Mouse (Mus musculus): Measurements from ENCODE around the gene Kcnk4.
"Not testable (repeated sequence)": the region's sequence is repeated elsewhere in the genome, so short reads cannot be mapped to it uniquely, and the experiment has no call there.

Kcnk4 gene

GRCm38 (mm10) chr19:6916496-6916895 lies 17.8 kb downstream of the Kcnk4 start:
- no peak for DNase-seq (ENCODE audit: low spot score in 2 of 2)

- no peak for DNase-seq (ENCODE audit: low spot score in 2 of 2)
Observed at GRCm38 (mm10) chr19:6915276-6915675, 19.0 kb downstream of the Kcnk4 start.

GRCm38 (mm10) chr19:6914540-6914939 lies 19.8 kb downstream of the Kcnk4 start:
- DNase-seq (ENCODE audit: low spot score in 2 of 2) = no peak

DNA sequence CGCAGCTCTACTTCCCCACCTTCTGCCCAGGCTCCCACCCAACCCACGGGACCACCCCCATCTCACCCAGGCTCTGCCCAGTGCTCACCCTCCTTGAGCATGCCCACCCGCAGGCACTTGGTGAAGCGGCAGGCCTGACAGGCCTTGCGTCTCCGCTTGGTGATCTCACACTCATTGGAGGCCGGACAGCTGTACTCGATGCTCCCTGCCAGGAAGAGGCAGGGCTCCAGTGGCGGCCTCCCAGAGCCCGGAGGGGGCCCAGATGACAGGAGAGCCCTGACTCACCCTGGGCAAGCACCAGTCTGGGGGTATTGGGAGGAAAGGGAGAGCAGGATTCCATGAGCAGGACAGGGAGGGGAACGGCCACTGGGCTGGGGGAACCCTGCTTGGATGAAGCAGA lies 20.3 kb downstream of the Kcnk4 start:
- no peak for DNase-seq (ENCODE audit: low spot score in 2 of 2)

DNA sequence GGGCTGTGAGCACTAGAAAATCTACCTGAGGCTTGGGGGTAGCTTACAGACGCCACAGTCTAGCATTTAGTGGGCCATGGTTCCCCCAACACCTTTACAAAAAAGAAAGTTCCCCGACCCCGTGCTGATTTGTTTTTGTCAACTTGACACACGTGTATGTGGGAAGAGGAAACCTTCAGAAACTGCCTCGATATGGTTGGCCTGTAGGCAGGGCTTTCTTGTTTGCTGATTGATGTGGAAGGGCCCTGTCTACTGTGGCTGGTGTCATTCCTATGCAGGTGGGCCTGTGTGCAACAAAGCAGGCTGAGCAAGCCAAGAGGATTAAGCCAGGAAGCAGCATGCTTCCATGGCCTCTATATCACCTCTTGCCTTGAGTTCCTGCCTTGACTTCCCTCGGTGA lies 21.3 kb downstream of the Kcnk4 start:
- no peak for DNase-seq (ENCODE audit: low spot score in 2 of 2)

DNA sequence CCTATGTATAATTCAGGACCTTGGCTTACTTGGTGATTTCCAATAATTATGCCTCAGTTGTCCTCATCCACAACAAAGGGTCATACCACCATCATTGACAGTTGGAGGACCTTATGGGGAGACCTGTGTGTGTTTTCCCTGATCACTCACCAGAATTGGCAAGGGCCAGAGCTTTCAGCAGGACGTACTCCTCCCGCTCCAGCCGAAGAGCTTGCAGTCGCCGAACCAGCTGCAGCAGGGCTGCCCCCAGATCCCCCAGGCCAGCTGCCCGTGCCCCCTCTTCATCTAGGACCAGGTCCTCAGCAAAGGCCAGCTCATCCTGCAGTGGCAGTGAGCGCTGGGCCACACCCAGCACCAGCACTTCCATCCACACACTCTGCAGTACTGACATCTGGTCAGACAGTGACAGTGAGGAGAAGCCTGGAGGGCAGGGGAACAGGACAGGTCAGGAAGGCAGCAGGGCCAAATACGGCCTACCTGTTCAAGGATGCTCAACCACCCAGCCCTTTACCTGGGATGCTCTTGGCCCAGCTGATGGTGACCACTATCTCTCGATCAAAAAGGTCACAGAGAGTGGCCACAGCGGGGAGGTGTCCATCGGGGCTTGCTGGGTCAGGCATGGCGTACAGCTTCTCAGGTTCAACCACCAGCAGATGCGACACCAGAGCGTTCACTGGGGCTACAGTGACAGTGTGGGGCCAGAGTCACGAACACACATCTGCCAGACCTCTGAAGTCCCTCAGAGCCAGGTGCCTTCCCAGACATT lies 21.9 kb downstream of the Kcnk4 start:
- no peak for DNase-seq (ENCODE audit: low spot score in 2 of 2)

DNA sequence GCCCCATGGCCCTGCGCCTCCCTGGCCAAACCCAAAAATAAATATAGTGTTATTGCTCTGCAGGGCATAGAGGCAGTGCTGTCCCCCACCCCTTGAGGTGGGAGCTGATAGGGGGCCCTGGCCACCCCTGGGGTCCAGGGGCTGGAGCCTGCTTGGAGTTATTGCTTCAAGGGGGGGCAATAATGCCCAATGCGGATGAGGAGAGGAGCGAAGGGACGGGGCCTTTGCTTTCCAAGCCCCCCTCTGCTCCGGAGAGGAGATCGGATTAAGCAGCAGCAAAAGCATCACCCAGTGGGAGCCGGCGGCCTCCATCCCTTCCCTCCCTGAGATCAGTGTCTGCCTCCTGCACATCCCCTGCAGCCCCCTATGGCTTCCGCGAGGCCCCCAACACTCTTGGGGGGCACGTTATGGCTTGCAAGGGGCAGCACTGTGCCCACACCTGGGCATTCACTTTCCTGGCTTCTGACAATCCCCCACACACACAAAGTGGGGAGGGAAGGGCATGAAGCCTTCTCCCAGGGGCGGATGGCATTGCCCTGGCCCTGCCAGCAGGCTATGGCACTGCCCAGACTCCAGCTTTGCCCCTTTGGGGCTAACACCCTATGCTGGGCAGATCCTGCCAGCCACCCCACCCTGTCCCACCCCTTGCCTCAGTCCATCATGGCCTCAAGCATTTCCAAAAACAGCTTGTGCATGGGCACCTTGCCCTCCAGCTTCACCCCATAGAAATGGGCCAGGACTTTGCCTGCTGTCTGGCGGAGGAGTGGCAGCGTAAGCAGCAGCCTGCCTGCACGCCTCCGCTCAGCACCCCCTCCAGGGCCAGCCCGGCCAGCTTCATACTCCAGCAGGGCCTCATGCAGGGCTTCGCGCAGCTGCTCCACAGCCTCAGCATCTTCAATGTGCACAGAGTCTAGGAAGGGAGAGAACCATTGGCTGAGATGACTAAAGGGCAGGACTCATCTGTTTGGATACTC lies 22.9 kb downstream of the Kcnk4 start:
- DNase-seq (ENCODE audit: low spot score in 2 of 2) = no peak

GRCm38 (mm10) chr19:6910306-6910705 lies 24.0 kb downstream of the Kcnk4 start:
- DNase-seq (ENCODE audit: low spot score in 2 of 2) = peak in 1 of 2 experiments; percentile 35

DNA sequence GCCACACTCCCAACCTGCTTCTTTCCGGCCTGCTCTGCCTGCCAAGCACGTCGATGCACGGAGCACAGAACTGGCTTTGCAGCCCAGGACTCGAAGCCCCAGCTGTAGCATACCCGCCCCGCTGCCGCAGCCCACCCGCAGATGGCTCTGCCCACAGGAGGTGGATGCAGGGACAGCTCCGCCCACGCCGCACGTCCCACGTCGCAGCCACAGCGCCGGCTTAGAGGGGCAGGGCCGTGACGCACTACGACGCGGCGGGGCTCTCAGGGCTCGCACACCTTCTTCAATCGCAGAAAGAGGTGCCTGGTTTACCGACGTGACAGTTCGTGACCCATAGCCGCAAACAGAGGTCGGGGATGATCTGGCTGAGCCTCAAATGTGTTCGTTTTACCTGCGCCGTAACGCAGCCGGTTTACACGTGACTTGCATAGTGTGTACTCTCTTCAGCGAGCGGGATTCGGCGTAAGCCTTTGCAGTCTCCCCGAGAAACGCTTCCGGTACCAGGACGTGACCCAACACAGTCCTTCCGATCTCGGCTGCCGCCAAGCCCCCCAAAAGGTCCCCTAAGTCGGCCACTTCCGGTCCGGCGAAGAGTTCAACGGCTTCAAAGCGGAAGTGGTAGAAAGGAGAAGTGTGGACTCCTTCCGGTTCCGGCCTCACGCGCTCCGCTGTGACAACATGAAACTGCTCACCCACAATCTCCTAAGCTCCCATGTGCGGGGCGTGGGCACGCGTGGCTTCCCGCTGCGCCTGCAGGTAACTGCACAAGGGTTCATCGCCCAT lies 24.6 kb downstream of the Kcnk4 start, which contains the start of the genes Trmt112 and Prdx5:
TSS of gene Trmt112 (plus strand) at position 192 of the 783 bp plus-strand sequence.
TSS of gene Prdx5 (minus strand) at position 600 of the 783 bp plus-strand sequence.
- DNase-seq (ENCODE audit: low spot score in 2 of 2) = peak; percentile 69 to 76

GRCm38 (mm10) chr19:6909021-6909420 lies 25.3 kb downstream of the Kcnk4 start:
- DNase-seq (ENCODE audit: low spot score in 2 of 2) = no peak

DNA sequence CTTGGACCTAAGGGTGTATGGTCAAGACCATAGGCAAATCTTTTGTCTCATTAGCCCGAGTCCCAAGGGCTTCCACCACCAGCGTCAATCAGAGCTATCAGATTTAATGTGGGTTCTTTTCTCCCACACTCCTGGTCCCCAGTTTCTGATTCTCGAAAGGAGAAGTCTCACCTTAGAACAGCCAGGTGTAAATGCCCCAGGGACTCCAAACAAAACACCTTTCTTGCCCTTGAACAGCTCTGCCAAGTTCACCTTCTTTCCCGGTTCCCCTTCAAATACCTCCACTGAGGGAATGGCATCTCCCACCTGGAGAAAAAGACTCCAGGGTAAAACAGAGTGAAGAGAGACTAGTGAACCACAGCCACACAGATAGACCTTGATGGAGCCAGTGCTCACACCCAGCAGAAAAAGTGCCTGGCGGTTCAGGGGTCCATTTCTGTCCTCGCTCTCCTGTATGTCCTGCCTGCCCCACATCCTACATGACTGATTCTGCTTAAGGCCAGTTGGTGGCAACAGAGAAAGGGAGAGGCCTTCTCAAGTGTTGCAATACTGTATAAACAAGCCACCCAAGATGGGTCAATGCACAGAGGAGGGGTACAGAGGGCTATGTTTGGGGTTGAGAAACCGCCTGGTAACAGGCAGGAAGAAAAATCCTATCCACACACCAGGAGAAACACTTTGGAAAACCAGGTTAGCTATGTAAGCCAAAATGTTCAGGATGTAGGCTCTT lies 26.3 kb downstream of the Kcnk4 start:
- no peak for DNase-seq (ENCODE audit: low spot score in 2 of 2)

DNA sequence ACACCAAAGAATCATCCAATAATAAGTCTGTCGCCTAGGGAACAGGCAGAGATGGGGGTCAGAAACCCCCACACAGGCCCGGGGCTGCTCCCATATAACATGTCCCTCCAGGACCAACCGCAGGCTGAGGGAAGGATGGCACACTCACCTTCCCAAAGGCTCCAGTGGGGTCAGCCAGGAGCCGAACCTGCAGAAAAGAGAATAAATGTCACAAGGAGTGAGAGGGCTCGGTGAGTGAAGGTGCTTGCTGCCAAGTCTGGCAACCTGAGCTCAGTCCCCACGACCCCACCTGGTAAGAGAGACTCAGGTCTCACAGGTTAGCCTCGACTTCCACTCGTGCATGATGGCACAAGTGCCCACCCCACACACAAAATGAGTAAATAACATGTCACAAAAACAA lies 27.2 kb downstream of the Kcnk4 start:
- DNase-seq (ENCODE audit: low spot score in 2 of 2) = no peak

DNA sequence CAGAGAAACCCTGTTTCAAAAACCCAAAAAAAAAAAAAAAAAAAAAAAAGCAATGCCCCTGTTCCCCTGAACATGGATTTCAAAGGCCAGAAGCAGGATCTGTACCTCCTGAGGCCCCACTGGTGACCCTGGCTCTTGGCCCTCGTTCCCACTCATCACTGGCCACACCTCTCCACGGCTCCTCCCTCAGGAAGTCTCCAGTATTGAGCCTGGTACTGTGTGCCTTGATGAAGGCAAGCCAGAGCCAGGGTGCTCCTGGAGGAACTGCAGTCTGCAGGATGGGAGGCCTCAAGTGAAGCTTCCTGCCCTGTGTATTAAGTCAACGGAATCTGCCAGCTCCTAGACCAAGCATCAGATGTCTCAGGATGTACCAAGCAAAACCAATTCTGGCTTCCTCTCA lies 28.1 kb downstream of the Kcnk4 start:
- no peak for DNase-seq (ENCODE audit: low spot score in 2 of 2)

DNA sequence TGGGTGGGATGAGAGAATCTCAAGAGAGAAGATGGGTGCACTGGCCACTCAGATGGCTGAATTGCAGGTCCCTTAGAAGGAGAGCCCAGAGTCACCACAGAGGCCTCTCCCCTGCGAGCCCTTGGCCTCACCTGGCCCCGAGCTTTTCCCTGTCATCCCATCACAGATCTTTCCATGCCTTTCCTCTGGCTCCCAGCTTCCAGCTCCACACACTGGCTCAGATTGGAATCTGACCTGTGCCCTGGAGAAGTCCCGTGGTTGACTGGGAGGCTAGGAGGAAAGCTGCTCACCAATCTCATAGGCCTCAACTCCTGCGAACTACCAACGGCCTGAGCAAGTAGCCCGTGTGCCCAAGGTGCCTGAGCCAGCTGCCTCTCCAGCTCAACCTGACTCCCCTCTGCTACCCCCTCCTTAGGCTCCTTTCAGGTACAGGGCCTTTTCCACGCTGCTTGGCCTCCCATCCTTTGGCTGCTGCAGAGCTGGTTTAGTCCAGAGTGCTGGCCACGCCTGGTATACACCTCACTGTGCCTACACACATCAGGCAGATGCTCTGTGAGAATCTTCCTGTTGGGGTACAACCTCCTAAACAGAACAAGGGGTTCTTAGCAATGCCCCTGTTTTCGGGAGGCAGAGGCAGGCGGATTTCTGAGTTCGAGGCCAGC lies 28.7 kb downstream of the Kcnk4 start:
- DNase-seq (ENCODE audit: low spot score in 2 of 2) = no peak

DNA sequence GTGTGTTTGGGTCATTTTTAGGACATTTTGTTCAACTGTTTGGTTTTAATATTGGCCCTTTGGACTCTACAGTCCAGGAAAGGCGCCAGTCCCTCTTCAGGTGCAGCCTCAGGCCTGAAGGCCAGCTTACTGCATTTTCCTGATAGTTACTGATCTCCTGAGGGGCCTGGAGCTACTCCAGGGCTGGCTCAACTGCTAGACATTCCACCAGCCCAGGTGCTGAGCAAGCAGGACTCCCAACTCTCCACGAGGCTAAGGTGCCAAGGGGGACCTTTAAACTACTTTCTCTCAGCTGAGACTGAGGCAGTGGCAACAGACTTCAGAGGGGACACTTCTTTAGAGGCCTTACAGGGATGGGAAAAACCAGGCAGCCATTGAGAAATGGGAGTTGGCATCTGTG lies 29.5 kb downstream of the Kcnk4 start:
- no peak for DNase-seq (ENCODE audit: low spot score in 2 of 2)

DNA sequence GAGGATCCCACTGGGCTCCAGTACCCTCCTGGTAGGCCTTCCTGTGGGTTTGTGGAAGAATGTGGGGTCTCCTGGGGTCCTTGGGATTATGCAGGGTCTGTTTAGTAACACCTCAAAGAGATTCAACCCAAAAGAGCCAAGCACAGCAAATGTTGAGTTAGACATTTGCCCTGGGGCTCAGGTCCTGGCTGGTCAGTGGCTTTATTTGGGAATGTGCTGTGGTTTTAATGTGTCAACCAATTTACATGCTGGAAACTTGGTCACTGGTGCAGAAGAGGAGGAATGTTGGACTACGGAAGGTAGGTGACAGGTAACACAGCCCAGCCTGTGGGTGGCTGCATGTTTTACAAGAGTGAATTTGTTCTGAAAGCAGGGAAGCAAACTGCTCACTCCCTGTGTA lies 31.3 kb downstream of the Kcnk4 start:
- no peak for DNase-seq (ENCODE audit: low spot score in 2 of 2)

DNA sequence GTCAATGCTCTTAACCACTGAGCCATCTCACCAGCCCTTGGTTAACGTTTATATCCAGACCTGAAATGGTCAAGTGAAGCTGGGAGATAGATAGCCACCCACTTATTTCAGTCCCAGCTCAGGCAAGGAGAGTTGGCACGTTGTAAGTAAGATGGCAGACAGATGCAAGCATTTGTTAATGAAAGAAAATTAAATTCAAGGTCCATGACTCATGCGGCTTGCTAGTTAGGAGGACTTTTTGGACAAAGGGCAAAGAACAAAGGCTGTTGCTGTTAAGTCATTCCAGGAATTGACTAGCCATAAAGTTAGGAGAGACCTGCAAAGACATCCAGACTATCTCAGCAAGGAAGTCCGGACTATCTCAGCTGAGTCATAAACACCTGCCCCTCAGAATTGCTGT lies 34.7 kb downstream of the Kcnk4 start:
- no peak for DNase-seq (ENCODE audit: low spot score in 2 of 2)

DNA sequence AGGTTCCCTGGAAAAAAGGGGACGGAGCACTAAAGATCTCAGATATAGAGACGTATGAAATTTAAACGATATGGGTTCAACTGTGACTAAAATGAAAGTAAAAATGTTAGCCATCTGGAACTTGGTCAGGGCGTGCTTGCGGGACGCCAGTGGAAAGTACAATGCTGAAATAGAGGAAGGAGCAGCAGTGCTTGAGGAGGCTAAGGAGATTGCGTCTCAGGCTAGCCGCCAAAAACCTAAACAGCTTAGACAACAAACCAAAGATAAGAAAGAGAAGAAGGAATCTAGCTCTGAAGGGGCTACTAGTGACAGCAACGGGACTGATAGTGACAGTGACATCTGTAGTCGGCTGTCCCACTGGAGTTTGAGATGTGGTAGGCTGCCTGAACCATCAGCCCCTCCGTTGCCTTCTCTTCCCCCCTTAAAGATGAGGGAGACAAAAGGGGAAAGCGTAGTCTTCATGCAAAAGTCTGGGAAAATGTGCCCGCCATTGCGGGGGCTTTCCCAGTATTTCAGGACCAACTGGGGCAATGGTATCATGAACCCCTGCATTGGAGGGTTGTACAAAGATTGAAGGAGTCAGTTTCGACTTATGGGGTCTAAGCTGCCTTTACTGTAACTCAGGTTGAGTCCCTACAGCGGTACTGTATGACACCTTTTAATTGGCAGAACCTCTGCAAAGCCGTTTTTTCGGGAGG lies 38.6 kb downstream of the Kcnk4 start:
- DNase-seq (ENCODE audit: low spot score in 2 of 2) = not testable (repeated sequence)

DNA sequence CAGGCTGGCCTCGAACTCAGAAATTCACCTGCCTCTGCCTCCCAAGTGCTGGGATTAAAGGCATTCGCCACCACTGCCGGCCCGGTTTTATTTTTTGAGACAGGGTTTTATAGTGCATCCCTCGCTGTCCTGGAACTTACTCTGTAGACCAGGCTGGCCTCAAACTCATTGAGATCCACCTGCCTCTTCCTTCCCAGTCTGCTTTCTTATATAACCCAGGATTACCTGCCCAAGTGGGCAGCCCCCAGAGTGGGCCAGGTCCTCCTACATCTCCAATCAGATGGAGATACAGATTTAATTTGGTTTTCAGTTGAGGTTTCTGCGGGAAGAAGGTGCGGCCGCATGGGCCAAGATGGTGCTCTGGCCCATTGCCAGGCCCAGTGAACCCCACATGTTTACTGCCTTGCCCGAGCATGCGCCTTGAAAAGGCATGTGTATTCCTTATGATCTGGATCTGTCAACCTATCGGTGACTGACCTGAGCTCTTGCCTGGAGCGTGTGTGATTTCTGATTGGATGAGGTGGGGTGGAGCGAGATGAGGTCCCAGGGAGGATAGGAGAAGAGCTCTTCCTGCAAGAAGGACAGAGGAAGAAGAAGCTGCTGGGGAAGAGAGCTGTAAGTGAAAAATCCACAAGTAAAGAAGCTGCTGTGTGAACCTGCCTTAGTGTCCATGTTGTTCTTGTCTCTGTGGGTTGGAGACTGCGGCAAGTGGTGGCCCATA lies 40.4 kb downstream of the Kcnk4 start:
- DNase-seq (ENCODE audit: low spot score in 2 of 2) = no peak
